Mouse (Mus musculus): ENCODE measurements around the gene Tmem176a. TPM values are rescaled to one million over a fixed set of nuclear protein-coding genes. Genes with fewer than 3 reads are reported as not detected.
A peak's percentile ranks its signal among the peaks of the same experiment; 100 is the strongest.

Tmem176a gene
- polyA plus RNA-seq, 1 experiment from 2014 or later: 16.4 TPM

DNA sequence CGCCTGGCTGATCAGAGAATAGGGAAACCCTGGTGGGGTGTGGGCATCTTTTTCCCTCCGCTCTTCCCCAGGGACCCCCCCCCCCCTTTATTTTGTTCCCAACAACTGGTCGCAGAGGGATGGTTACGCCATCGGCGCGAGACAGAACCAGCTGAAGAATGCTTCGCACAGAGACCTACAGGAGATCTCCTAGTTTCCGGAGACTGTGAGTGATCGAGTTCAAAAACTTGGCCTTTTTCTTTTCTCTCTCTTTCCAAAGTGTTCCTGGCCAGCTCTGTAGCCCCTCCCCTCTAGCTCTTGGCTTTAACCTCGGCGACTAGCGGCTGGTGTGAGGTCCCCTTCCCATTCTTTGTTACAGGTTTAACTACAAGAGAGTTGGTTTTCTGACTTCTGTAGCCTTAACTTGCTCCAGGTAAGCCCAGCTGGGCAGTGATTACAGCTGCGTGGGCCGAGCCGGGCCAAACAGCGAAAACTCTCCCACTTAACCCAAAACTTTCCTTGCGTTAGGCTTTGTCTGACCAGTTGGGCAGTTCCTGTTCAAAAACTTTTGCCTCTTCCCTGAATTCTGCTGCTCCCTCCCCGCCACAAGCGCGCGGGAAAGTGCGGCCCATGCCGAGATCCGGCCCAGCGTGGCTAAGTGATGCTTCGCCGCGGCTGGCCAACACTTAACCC, 11.2 kb downstream of the Tmem176a start:
- H3K4me1 ChIP-seq (replicated peaks): peaks cover 10% of the 10 kb centered on the region
- ATAC-seq: peak; percentile 56; the same call in 1 of the 2 replicates
- H3K27ac ChIP-seq: no peak overlapping the region
- H3K27me3 ChIP-seq: 0 out of 2 replicates have a peak, but pooled peaks cover 2% of the 10 kb centered on the region
- peak overlapping the region; percentile 37 for H3K4me3 ChIP-seq (replicated peaks)
- peak overlapping the region; percentile 49 for H3K9ac ChIP-seq (replicated peaks)
- under 1% methylated on average over 29 of the region's 29 CpGs for WGBS
- H3K4me2 ChIP-seq (replicated peaks): peak overlapping the region; percentile 66
- no peaks in the 10 kb centered on the region for H3K9me3 ChIP-seq
- H3K36me3 ChIP-seq: no peaks in the 10 kb centered on the region

DNA sequence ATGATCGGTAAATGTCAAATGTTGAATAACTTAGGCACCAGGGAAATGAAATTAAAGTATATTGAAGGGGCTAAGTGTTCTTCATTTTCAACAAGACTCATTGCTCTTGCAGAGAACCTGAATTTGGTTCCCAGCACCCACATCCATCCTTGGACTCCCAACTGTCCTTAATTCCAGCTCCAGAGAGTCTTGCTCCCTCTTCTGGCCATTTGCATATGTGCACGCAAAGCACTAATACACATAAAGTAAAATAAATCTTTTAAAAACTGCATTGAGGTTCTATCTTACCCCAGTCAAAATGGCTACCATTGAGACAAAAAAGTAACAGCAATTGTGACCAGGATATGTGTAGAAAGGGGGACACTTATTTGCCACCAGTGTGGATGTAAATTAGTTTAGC, 13.4 kb downstream of the Tmem176a start:
- no peak overlapping the region for H3K27ac ChIP-seq
- 0 out of 2 replicates have a peak, but pooled peaks cover 2% of the 10 kb centered on the region for H3K27me3 ChIP-seq
- no peak overlapping the region for H3K4me2 ChIP-seq (replicated peaks)
- no peaks in the 10 kb centered on the region for H3K36me3 ChIP-seq
- 99% methylated on average over 2 of the region's 2 CpGs for WGBS
- ATAC-seq: no peak
- no peak overlapping the region for H3K9ac ChIP-seq (replicated peaks)
- no peaks in the 10 kb centered on the region for H3K9me3 ChIP-seq
- no peak overlapping the region for H3K4me3 ChIP-seq (replicated peaks)
- H3K4me1 ChIP-seq (replicated peaks): peaks cover 10% of the 10 kb centered on the region

DNA sequence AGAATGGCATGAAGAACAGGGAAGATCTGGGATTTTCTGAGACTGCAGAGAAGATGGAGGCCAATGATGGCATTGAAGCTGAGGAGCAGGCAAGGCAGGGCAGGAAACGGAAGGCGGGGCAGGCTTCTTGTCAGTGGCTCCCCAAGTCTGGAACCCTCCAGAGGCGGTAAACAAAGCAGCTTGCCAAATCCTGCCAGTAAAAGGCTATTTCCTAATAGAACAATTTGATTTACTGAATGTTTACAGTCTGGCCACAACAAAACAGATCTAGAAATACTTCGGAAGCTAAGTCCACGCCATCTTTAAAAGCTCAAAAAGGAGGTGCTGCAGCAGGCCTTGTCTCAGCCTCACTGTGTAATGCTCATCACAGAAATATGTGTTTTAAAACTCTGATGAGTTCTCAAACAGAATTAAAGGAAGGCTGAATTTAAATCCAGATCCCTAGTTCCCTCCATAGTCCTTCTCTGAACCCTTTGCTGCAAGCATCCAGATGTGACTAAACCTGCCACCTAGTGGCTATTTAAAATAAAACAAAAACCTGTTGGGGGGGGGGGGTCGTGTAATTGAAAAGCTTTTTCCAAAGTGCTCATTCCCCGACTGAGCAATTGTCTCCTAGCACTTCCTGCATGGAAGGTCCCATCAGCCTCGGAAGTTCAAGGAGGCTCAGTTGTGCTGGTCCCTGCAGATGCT, 17.0 kb downstream of the Tmem176a start:
- Histone ChIP-seq H3K9me3 (no peaks in the 10 kb centered on the region), H3K4me1 (replicated peaks) (0 out of 2 replicates have a peak, but pooled peaks cover 7% of the 10 kb centered on the region), H3K27ac (no peak overlapping the region), H3K36me3 (no peaks in the 10 kb centered on the region), H3K27me3 (0 out of 2 replicates have a peak, but pooled peaks cover under 1% of the 10 kb centered on the region), H3K4me2 (replicated peaks) (no peak overlapping the region), H3K9ac (replicated peaks) (no peak overlapping the region), H3K4me3 (replicated peaks) (no peak overlapping the region)
- ATAC-seq: no peak
- WGBS: 53% methylated on average over 8 of the region's 8 CpGs

DNA sequence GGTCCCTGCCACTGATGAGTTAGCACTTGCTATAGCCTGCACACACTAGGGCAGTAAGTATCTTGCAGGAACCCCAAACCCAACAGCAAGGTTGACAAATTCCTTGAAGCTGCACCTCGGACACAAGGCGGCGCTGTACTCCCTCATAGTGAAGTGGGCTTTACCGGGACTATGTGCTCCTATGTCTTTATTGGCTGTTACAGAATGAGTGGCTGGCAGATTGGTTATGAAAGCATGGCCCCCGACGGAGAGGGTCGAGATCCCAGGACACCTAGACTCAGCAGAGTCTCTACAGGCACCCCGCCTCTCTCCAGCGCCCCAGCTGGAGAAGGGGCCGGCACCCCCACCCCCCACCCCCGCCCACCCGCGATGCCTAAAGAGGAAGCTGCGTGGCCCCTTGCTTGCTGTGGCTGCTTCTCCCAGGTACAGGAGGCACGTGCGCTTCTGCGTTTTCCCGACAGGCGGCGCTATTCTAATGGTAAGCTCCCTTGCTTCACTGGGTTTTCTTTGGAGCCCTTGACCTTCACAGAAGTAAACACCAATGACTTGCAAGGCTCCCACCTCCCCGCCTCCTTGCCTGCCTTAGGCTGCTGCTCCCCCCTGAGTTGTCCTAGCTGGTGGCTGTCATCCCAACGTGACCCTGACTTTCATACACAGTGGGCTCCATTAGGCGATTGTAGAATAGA, 19.6 kb downstream of the Tmem176a start:
- peak; percentile 56 for ATAC-seq
- Histone ChIP-seq H3K9ac (replicated peaks) (no peak overlapping the region), H3K4me3 (replicated peaks) (no peak overlapping the region), H3K9me3 (no peaks in the 10 kb centered on the region), H3K36me3 (no peaks in the 10 kb centered on the region), H3K27ac (no peak overlapping the region), H3K4me1 (replicated peaks) (0 out of 2 replicates have a peak, but pooled peaks cover 7% of the 10 kb centered on the region), H3K4me2 (replicated peaks) (peak overlapping the region; percentile 26), H3K27me3 (no peaks in the 10 kb centered on the region)
- WGBS: 12% methylated on average over 23 of the region's 23 CpGs

DNA sequence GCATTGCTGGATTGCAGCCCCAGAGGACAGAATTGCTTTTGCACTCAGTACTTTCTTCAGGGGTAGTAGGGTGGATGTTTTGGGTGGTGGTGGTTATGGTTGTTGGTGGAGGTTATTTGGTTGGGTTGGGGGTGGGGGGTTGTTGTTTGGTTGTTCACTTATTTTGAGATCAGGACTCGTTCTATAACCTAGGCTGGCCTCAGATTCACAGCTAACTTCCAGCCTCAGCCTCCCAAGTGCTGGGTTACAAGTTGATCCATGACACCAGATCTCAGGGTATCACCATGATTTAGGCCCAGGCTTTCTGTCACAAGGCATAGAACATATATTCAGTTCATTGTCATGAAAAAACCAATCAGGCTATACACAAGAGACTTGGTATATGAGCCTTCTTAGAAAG, 20.1 kb downstream of the Tmem176a start:
- no peaks in the 10 kb centered on the region for H3K27me3 ChIP-seq
- H3K4me1 ChIP-seq (replicated peaks): peaks cover 10% of the 10 kb centered on the region
- H3K27ac ChIP-seq: no peak overlapping the region
- no peak overlapping the region for H3K4me3 ChIP-seq (replicated peaks)
- H3K9ac ChIP-seq (replicated peaks): no peak overlapping the region
- no peak overlapping the region for H3K4me2 ChIP-seq (replicated peaks)
- H3K36me3 ChIP-seq: no peaks in the 10 kb centered on the region
- H3K9me3 ChIP-seq: no peaks in the 10 kb centered on the region
- WGBS: 97% methylated on average over 1 of the region's 1 CpGs
- no peak for ATAC-seq

DNA sequence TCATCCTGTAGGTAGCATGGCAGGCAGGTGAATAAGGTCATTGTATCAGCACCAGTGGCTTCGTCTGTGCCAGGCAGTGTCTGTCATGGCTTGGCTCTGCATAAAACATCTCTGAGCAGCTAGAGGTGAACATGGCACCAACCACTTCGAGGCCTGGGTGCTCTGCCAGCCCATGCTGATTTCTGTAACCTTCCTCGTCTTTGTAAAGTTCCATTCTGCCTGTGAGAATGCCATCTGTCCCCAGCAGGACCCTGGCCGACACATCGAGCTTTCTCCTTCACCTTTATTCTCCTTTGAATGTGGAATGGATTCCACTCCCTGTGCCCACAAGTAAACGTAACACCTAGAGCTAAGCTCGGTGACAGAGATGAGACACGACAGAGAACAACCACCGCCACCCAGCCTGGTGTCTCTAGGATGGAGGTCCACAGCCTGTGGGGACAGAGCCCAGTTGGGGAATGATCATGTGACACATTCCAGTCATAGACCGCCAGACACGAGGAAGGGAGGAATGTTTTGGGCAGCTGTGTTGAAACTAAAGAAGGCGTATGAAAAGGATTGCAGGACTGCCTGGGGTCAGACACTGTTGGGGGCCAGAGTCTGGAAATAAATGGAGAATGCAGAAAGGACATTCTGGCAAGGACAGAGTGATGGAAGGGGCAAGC, 21.0 kb downstream of the Tmem176a start:
- H3K4me1 ChIP-seq (replicated peaks): peaks cover 18% of the 10 kb centered on the region
- ATAC-seq: no peak
- H3K4me3 ChIP-seq (replicated peaks): no peak overlapping the region
- H3K4me2 ChIP-seq (replicated peaks): no peak overlapping the region
- H3K27ac ChIP-seq: no peak overlapping the region
- 74% methylated on average over 12 of the region's 12 CpGs for WGBS
- H3K9me3 ChIP-seq: no peaks in the 10 kb centered on the region
- H3K27me3 ChIP-seq: no peaks in the 10 kb centered on the region
- H3K9ac ChIP-seq (replicated peaks): no peak overlapping the region
- no peaks in the 10 kb centered on the region for H3K36me3 ChIP-seq

DNA sequence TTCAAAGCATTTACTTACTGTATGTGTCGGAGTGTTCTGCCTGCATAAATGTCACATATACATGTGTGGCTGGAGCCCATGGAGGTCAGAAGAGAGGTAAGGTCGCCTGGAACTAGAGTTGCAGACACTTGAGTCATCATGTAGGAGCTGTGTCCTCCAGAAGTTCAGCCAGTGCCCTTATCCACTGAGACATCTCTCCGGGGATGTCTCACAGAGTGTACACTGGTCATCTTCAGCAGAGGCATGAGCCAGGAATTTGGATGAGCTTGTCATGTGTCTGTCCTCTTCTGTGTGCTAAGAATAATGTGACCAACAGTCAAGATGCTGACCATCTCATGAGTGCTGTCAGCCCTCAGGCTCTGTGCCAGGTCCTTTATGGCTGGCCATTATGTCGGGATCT, 22.1 kb downstream of the Tmem176a start:
- no peak for ATAC-seq
- Histone ChIP-seq H3K4me3 (replicated peaks) (no peak overlapping the region), H3K4me2 (replicated peaks) (no peak overlapping the region), H3K27me3 (no peaks in the 10 kb centered on the region), H3K36me3 (no peaks in the 10 kb centered on the region), H3K9me3 (no peaks in the 10 kb centered on the region), H3K9ac (replicated peaks) (no peak overlapping the region), H3K27ac (no peak overlapping the region), H3K4me1 (replicated peaks) (peaks cover 28% of the 10 kb centered on the region)
- WGBS: 92% methylated on average over 4 of the region's 4 CpGs

DNA sequence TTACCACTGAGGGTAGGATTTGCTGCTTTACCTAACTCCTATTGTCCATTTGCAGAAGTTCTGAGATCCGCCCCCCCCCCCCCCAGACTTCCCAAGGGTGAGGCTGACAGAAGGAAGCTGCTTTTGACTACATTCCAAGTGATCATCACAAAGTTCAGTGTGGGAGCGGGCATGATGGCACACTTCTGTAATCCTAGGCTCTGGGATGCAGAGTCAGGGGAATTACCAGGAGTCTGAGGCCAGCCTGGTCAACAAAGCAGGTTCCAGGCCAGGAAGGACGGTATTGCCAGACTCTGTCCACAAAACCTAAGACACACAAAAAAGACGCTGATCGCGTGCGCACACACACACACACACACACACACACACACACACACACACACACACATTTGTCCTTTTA, 22.8 kb downstream of the Tmem176a start:
- Histone ChIP-seq H3K27me3 (no peaks in the 10 kb centered on the region), H3K9me3 (no peaks in the 10 kb centered on the region), H3K4me2 (replicated peaks) (no peak overlapping the region), H3K27ac (no peak overlapping the region), H3K36me3 (no peaks in the 10 kb centered on the region), H3K4me1 (replicated peaks) (peaks cover 29% of the 10 kb centered on the region), H3K9ac (replicated peaks) (no peak overlapping the region), H3K4me3 (replicated peaks) (no peak overlapping the region)
- no peak for ATAC-seq
- 88% methylated on average over 7 of the region's 7 CpGs for WGBS

DNA sequence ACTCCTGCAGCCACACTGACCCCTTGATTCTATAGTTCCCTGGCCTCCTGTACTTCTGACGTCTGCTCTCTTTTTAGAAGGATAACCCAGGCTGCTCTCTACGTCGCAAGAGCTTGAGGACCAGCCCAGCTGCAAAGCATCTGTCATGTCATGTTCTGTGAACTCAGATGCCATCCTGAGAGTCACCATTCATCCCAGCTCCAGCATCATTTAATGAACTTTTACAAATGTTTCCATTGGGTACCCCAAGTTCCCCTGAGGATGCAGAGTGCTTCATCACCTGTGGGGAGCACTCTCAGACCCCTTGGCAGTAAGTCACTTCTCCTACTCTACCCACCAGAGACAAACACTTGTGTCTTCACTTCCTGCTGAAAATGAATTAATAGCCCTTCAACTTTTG, 23.5 kb downstream of the Tmem176a start:
- H3K9me3 ChIP-seq: no peaks in the 10 kb centered on the region
- no peak overlapping the region for H3K4me2 ChIP-seq (replicated peaks)
- peaks cover 29% of the 10 kb centered on the region for H3K4me1 ChIP-seq (replicated peaks)
- no peaks in the 10 kb centered on the region for H3K27me3 ChIP-seq
- 60% methylated on average over 3 of the region's 3 CpGs for WGBS
- ATAC-seq: no peak
- H3K4me3 ChIP-seq (replicated peaks): no peak overlapping the region
- no peaks in the 10 kb centered on the region for H3K36me3 ChIP-seq
- no peak overlapping the region for H3K9ac ChIP-seq (replicated peaks)
- no peak overlapping the region for H3K27ac ChIP-seq

DNA sequence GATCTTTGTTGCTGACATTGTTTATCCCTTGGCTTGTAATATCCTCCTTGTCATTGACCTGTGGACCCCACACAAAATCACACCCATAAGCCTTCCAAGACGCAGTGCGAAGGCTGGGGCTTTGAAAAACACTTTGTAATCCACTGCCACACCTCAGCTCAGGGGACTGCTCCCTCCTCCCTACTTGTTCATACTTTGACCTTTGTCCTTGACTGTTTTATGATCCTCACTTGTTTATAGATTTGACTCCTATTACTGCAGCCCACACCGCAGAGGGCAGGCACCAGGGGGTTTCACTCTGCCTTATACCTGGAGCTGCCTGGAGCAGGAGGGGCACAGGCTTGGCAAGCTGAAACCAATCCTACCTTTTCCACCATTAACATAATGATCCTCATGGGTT, 24.0 kb downstream of the Tmem176a start:
- H3K9me3 ChIP-seq: no peaks in the 10 kb centered on the region
- no peaks in the 10 kb centered on the region for H3K36me3 ChIP-seq
- no peak overlapping the region for H3K9ac ChIP-seq (replicated peaks)
- no peak overlapping the region for H3K4me3 ChIP-seq (replicated peaks)
- no peak overlapping the region for H3K27ac ChIP-seq
- peaks cover 29% of the 10 kb centered on the region for H3K4me1 ChIP-seq (replicated peaks)
- no peak for ATAC-seq
- no peak overlapping the region for H3K4me2 ChIP-seq (replicated peaks)
- WGBS: 70% methylated on average over 3 of the region's 3 CpGs
- H3K27me3 ChIP-seq: peaks cover 4% of the 10 kb centered on the region; the same call in 1 of the 2 replicates

DNA sequence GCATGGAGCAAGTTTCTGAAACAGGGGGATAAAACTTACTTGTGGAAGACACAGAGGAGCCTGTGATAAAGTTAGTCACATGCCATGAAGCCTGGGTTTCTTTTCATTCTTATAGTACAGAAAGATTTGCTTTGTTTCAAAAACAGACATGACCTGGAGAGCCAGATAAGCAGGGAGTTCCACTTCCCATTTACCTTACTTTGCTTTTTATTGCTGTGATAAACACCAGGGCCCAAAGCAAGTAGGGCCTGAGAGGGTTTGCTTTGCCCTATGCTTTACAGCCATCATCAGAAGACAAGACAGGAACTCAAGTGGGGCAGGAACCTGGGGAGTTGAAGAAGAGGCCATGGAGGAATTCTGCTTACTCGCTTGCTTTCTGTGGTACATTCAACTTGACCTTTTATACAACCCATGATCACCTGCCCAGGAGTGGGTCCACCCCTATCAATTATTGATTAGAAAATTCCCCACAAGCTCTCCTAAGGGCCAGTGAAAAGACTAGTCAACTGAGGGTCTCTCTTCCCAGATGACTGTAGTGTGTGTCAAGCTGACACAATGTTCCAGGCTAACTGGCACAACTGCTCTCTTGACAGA, 24.5 kb downstream of the Tmem176a start:
- no peak overlapping the region for H3K4me3 ChIP-seq (replicated peaks)
- no peak overlapping the region for H3K9ac ChIP-seq (replicated peaks)
- H3K27ac ChIP-seq: no peak overlapping the region
- no peaks in the 10 kb centered on the region for H3K9me3 ChIP-seq
- H3K4me1 ChIP-seq (replicated peaks): peaks cover 26% of the 10 kb centered on the region
- H3K36me3 ChIP-seq: no peaks in the 10 kb centered on the region
- peaks cover 4% of the 10 kb centered on the region; the same call in 1 of the 2 replicates for H3K27me3 ChIP-seq
- 87% methylated on average over 1 of the region's 1 CpGs for WGBS
- H3K4me2 ChIP-seq (replicated peaks): no peak overlapping the region
- ATAC-seq: no peak
